Comparison of ENCODE assay signal across 8 mouse cellular contexts in the genomic region with DNA sequence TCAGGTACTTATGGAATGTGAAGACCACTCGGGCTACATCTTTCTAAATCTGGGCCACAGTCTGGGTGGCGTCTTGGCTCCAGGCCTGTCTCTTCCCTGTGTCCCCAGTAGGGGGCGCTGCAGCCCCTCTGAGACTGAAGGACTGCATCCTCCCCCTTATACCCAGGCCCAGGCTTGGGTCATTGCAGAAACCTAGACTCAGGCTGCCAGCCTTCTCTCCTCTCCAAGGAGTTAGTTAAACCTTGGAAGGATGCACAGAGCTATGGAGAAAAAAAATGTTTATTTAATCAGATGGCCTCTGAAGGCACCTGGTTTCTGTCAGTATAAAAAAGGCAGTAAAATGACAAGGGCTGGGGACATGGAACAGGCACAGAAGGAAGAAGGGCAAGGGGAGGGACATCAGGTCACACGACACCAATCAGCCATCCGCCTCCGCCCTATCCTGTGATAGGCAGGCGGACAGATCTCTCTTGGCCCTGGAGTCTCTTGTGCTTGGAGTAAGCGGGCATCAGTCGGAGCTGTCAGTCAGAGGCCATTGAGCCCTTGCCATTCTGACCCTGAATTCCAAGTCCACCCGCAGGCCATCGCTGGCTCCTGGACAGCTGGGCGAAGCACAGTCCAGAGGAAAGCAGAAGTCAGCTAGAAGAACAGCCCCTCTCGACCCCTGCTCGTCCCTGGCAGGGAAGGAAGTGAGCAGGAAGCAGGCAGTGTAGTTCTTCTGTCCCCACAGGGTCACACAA. TPM values are rescaled to one million over a fixed set of nuclear protein-coding genes. Genes with fewer than 3 reads are reported as not detected.
DNase-seq lines count a peak whose midpoint lies in the region; ATAC-seq and TF ChIP-seq lines count a peak whose summit lies in the region.

No protein-coding gene starts in this region.

- no peak for TF ChIP-seq EP300 in stomach, postnatal 0 days (optimal IDR thresholded peaks at IDR 0.05)

- H3K36me3 ChIP-seq in heart, embryonic 13.5 days = peaks cover 41% of the 10 kb centered on the region
- H3K36me3 ChIP-seq in kidney, postnatal 0 days (ENCODE audit: insufficient read depth, low read length) = 0 out of 2 replicates have a peak, but pooled peaks cover 6% of the 10 kb centered on the region
- H3K36me3 ChIP-seq in liver, embryonic 15.5 days (replicated peaks) = peaks cover 60% of the 10 kb centered on the region
- H3K36me3 ChIP-seq in neural tube, embryonic 11.5 days (ENCODE audit: control insufficient read depth, insufficient read depth, low read length) = no peaks in the 10 kb centered on the region
- peaks cover 6% of the 10 kb centered on the region for H3K36me3 ChIP-seq in stomach, postnatal 0 days (ENCODE audit: control insufficient read depth, insufficient read depth, low read length)

- peak overlapping the region; percentile 60 for H3K9ac ChIP-seq in heart, embryonic 13.5 days
- peak overlapping the region; percentile 32; the same call in 1 of the 2 replicates for H3K9ac ChIP-seq in kidney, postnatal 0 days (ENCODE audit: low read depth, low read length)
- no peak overlapping the region for H3K9ac ChIP-seq in liver, embryonic 15.5 days
- no peak overlapping the region for H3K9ac ChIP-seq in neural tube, embryonic 11.5 days (ENCODE audit: low read length)
- H3K9ac ChIP-seq in stomach, postnatal 0 days (ENCODE audit: low read length) = peak overlapping the region; percentile 41; the same call in 1 of the 2 replicates

- peak overlapping the region; percentile 55 for H3K27ac ChIP-seq in embryonic fibroblast, embryonic 13.5 days (ENCODE audit: insufficient read depth, low read length)
- peak overlapping the region; percentile 95 for H3K27ac ChIP-seq in heart, embryonic 13.5 days (replicated peaks)
- peak overlapping the region; percentile 87 for H3K27ac ChIP-seq in kidney, postnatal 0 days
- peak overlapping the region; percentile 89 for H3K27ac ChIP-seq in liver, embryonic 15.5 days (replicated peaks)
- H3K27ac ChIP-seq in neural tube, embryonic 11.5 days (ENCODE audit: low read depth, low read length) = peak overlapping the region; percentile 34; the same call in 1 of the 2 replicates
- peak overlapping the region; percentile 89 for H3K27ac ChIP-seq in stomach, postnatal 0 days (replicated peaks)

- peak overlapping the region; percentile 45 for H3K4me2 ChIP-seq in heart, embryonic 13.5 days
- H3K4me2 ChIP-seq in kidney, postnatal 0 days (ENCODE audit: low read length) = 0 out of 2 replicates have a peak overlapping the region, but pooled peaks have one; percentile 18
- H3K4me2 ChIP-seq in liver, embryonic 15.5 days = peak overlapping the region; percentile 25; the same call in 1 of the 2 replicates
- no peak overlapping the region for H3K4me2 ChIP-seq in neural tube, embryonic 11.5 days (ENCODE audit: low read depth)
- no peak overlapping the region for H3K4me2 ChIP-seq in stomach, postnatal 0 days (replicated peaks; ENCODE audit: low read depth)

- H3K4me1 ChIP-seq in embryonic fibroblast, embryonic 13.5 days (ENCODE audit: control insufficient read depth, insufficient read depth, low read length) = peaks cover 5% of the 10 kb centered on the region
- peaks cover 46% of the 10 kb centered on the region for H3K4me1 ChIP-seq in heart, embryonic 13.5 days
- H3K4me1 ChIP-seq in kidney, postnatal 0 days (replicated peaks; ENCODE audit: insufficient read depth, low read length) = peaks cover 21% of the 10 kb centered on the region
- H3K4me1 ChIP-seq in liver, embryonic 15.5 days (replicated peaks) = peaks cover 74% of the 10 kb centered on the region
- peaks cover 8% of the 10 kb centered on the region; the same call in 1 of the 2 replicates for H3K4me1 ChIP-seq in neural tube, embryonic 11.5 days (ENCODE audit: control insufficient read depth, insufficient read depth, low read length)
- 0 out of 2 replicates have a peak, but pooled peaks cover 5% of the 10 kb centered on the region for H3K4me1 ChIP-seq in stomach, postnatal 0 days (replicated peaks; ENCODE audit: control insufficient read depth, insufficient read depth)

- DNase-seq in 3T3-L1 (ENCODE audit: low read depth, low spot score) = peak; percentile 85
- peak; percentile 82 to 88 for DNase-seq in adrenal gland, postnatal 36 days
- peak; percentile 91 for DNase-seq in kidney, postnatal 0 days (ENCODE audit: low spot score)
- peak; percentile 81 for DNase-seq in neural tube, embryonic 11.5 days (ENCODE audit: low spot score)
- DNase-seq in stomach, postnatal 0 days (ENCODE audit: low spot score) = peak; percentile 77

- no peak for TF ChIP-seq POLR2A in embryonic fibroblast, embryonic 13.5 days (IDR thresholded peaks at IDR 0.05; ENCODE audit: low read depth, low read length)

- peaks cover 7% of the 10 kb centered on the region; the same call in 1 of the 2 replicates for H3K9me3 ChIP-seq in heart, embryonic 13.5 days
- no peaks in the 10 kb centered on the region for H3K9me3 ChIP-seq in kidney, postnatal 0 days (replicated peaks; ENCODE audit: low read length)
- 0 out of 2 replicates have a peak, but pooled peaks cover 3% of the 10 kb centered on the region for H3K9me3 ChIP-seq in liver, embryonic 15.5 days (replicated peaks)
- no peaks in the 10 kb centered on the region for H3K9me3 ChIP-seq in neural tube, embryonic 11.5 days (ENCODE audit: control insufficient read depth, low read length)
- no peaks in the 10 kb centered on the region for H3K9me3 ChIP-seq in stomach, postnatal 0 days (ENCODE audit: control insufficient read depth, low read length)

- H3K27me3 ChIP-seq in heart, embryonic 13.5 days (replicated peaks) = no peaks in the 10 kb centered on the region
- H3K27me3 ChIP-seq in kidney, postnatal 0 days (ENCODE audit: insufficient read depth, low read length) = no peaks in the 10 kb centered on the region
- no peaks in the 10 kb centered on the region for H3K27me3 ChIP-seq in liver, embryonic 15.5 days
- H3K27me3 ChIP-seq in neural tube, embryonic 11.5 days (ENCODE audit: control insufficient read depth, insufficient read depth, low read length) = no peaks in the 10 kb centered on the region
- no peaks in the 10 kb centered on the region for H3K27me3 ChIP-seq in stomach, postnatal 0 days (ENCODE audit: control insufficient read depth, insufficient read depth, low read length)

- no peak overlapping the region for H3K4me3 ChIP-seq in embryonic fibroblast, embryonic 13.5 days (ENCODE audit: insufficient read depth, low read length)
- peak overlapping the region; percentile 17; the same call in 1 of the 2 replicates for H3K4me3 ChIP-seq in heart, embryonic 13.5 days
- no peak overlapping the region for H3K4me3 ChIP-seq in kidney, postnatal 0 days (replicated peaks; ENCODE audit: low read depth, low read length)
- no peak overlapping the region for H3K4me3 ChIP-seq in liver, embryonic 15.5 days (replicated peaks)
- H3K4me3 ChIP-seq in neural tube, embryonic 11.5 days (ENCODE audit: low read depth, low read length) = no peak overlapping the region
- H3K4me3 ChIP-seq in stomach, postnatal 0 days (ENCODE audit: low read depth, low read length) = no peak overlapping the region

- TF ChIP-seq CTCF in embryonic fibroblast, embryonic 13.5 days (IDR thresholded peaks at IDR 0.05; ENCODE audit: borderline replicate concordance, insufficient read depth, low read length) = peak; percentile 56
- TF ChIP-seq CTCF in kidney, postnatal 0 days (IDR thresholded peaks at IDR 0.05; ENCODE audit: low read depth) = peak; percentile 90
- TF ChIP-seq CTCF in stomach, postnatal 0 days (IDR thresholded peaks at IDR 0.05; ENCODE audit: low read depth) = peak; percentile 90

- WGBS in heart, embryonic 13.5 days = 8% methylated on average over 14 of the region's 14 CpGs
- WGBS in kidney, postnatal 0 days = 17% methylated on average over 14 of the region's 14 CpGs
- 37% methylated on average over 14 of the region's 14 CpGs for WGBS in liver, embryonic 15.5 days (ENCODE audit: insufficient replicate concordance)
- 33% methylated on average over 14 of the region's 14 CpGs for WGBS in neural tube, embryonic 11.5 days
- WGBS in stomach, postnatal 0 days = 38% methylated on average over 14 of the region's 14 CpGs

- ATAC-seq in heart, embryonic 13.5 days (ENCODE audit: extremely low read depth, insufficient number of reproducible peaks, low FRiP score, low TSS enrichment) = peak; percentile 53; the same call in 1 of the 2 replicates
- ATAC-seq in kidney, postnatal 0 days (replicated peaks; ENCODE audit: low FRiP score, low read depth) = peak; percentile 57
- peak; percentile 43 for ATAC-seq in liver, embryonic 15.5 days (ENCODE audit: insufficient read depth)
- ATAC-seq in neural tube, embryonic 11.5 days (ENCODE audit: insufficient read depth, low FRiP score, low TSS enrichment) = peak; percentile 55
- peak; percentile 45; the same call in 1 of the 2 replicates for ATAC-seq in stomach, postnatal 0 days (ENCODE audit: low FRiP score, low TSS enrichment)

RNA-seq across cellular contexts. Expression of a gene that starts 12.0 kb away (rescaled TPM):
- 1,000 to 10,000 TPM; 1,888 to 2,360 TPM for total RNA-seq in adrenal gland, postnatal 36 days (2021)
- polyA plus RNA-seq in embryonic fibroblast, embryonic 13.5 days (2011; ENCODE audit: insufficient read length, low read depth, missing spikeins) = 1,481 and 1,562 TPM in 2 replicates
- polyA plus RNA-seq in heart, embryonic 13.5 days (2015; fragmentation: Nextera tagmentation; extraction: Ambion mirVana) = 1,372 and 1,500 TPM in 2 replicates
- 1,330 and 1,432 TPM in 2 replicates for polyA plus RNA-seq in kidney, postnatal 0 days (2015; fragmentation: Nextera tagmentation; extraction: Ambion mirVana)
- 577 and 585 TPM in 2 replicates for polyA plus RNA-seq in liver, embryonic 15.5 days (2015; fragmentation: Nextera tagmentation; extraction: Ambion mirVana)
- 1,725 and 1,823 TPM in 2 replicates for polyA plus RNA-seq in neural tube, embryonic 11.5 days (2014; fragmentation: Nextera tagmentation; extraction: Ambion mirVana)
- 715 and 750 TPM in 2 replicates for polyA plus RNA-seq in stomach, postnatal 0 days (2015; fragmentation: Nextera tagmentation; extraction: Ambion mirVana)

RNA-seq across cellular contexts. Expression of a gene that starts 14.3 kb away (rescaled TPM):
- 100 to 1,000 TPM; 132 to 137 TPM for total RNA-seq in adrenal gland, postnatal 36 days (2021)
- polyA plus RNA-seq in embryonic fibroblast, embryonic 13.5 days (2011; ENCODE audit: insufficient read length, low read depth, missing spikeins) = 81.9 and 90.3 TPM in 2 replicates
- polyA plus RNA-seq in heart, embryonic 13.5 days (2015; fragmentation: Nextera tagmentation; extraction: Ambion mirVana) = 68.8 and 83.6 TPM in 2 replicates
- polyA plus RNA-seq in kidney, postnatal 0 days (2015; fragmentation: Nextera tagmentation; extraction: Ambion mirVana) = 93.6 and 101 TPM in 2 replicates
- polyA plus RNA-seq in liver, embryonic 15.5 days (2015; fragmentation: Nextera tagmentation; extraction: Ambion mirVana) = 175 and 180 TPM in 2 replicates
- polyA plus RNA-seq in neural tube, embryonic 11.5 days (2014; fragmentation: Nextera tagmentation; extraction: Ambion mirVana) = 44.1 and 48.7 TPM in 2 replicates
- polyA plus RNA-seq in stomach, postnatal 0 days (2015; fragmentation: Nextera tagmentation; extraction: Ambion mirVana) = 49.4 and 55.3 TPM in 2 replicates

RNA-seq across cellular contexts. Expression of a gene that starts 16.8 kb away (rescaled TPM):
- not detected for total RNA-seq in adrenal gland, postnatal 36 days (2021)
- polyA plus RNA-seq in embryonic fibroblast, embryonic 13.5 days (2011; ENCODE audit: insufficient read length, low read depth, missing spikeins) = not detected in 2 replicates
- polyA plus RNA-seq in heart, embryonic 13.5 days (2015; fragmentation: Nextera tagmentation; extraction: Ambion mirVana) = 0.37 and 0.45 TPM in 2 replicates
- 16.7 and 18.4 TPM in 2 replicates for polyA plus RNA-seq in kidney, postnatal 0 days (2015; fragmentation: Nextera tagmentation; extraction: Ambion mirVana)
- polyA plus RNA-seq in liver, embryonic 15.5 days (2015; fragmentation: Nextera tagmentation; extraction: Ambion mirVana) = 0.54 and 1.1 TPM in 2 replicates
- 4.8 and 5.3 TPM in 2 replicates for polyA plus RNA-seq in neural tube, embryonic 11.5 days (2014; fragmentation: Nextera tagmentation; extraction: Ambion mirVana)
- 1.2 and 1.5 TPM in 2 replicates for polyA plus RNA-seq in stomach, postnatal 0 days (2015; fragmentation: Nextera tagmentation; extraction: Ambion mirVana)

RNA-seq across cellular contexts. Expression of a gene that starts 21.4 kb away (rescaled TPM):
- total RNA-seq in adrenal gland, postnatal 36 days (2021) = 10 to 100 TPM; 43.4 to 75.9 TPM
- polyA plus RNA-seq in embryonic fibroblast, embryonic 13.5 days (2011; ENCODE audit: insufficient read length, low read depth, missing spikeins) = 61.1 and 65.3 TPM in 2 replicates
- 91.8 and 94.9 TPM in 2 replicates for polyA plus RNA-seq in heart, embryonic 13.5 days (2015; fragmentation: Nextera tagmentation; extraction: Ambion mirVana)
- polyA plus RNA-seq in kidney, postnatal 0 days (2015; fragmentation: Nextera tagmentation; extraction: Ambion mirVana) = 131 and 138 TPM in 2 replicates
- 52.1 and 59.8 TPM in 2 replicates for polyA plus RNA-seq in liver, embryonic 15.5 days (2015; fragmentation: Nextera tagmentation; extraction: Ambion mirVana)
- 101 and 106 TPM in 2 replicates for polyA plus RNA-seq in neural tube, embryonic 11.5 days (2014; fragmentation: Nextera tagmentation; extraction: Ambion mirVana)
- 72.7 and 76.8 TPM in 2 replicates for polyA plus RNA-seq in stomach, postnatal 0 days (2015; fragmentation: Nextera tagmentation; extraction: Ambion mirVana)

RNA-seq across cellular contexts. Expression of a gene that starts 29.6 kb away (rescaled TPM):
- total RNA-seq in adrenal gland, postnatal 36 days (2021) = 1 to 10 TPM; 3.7 TPM
- polyA plus RNA-seq in embryonic fibroblast, embryonic 13.5 days (2011; ENCODE audit: insufficient read length, low read depth, missing spikeins) = 4.3 and 6.2 TPM in 2 replicates
- 2.7 TPM in 2 replicates for polyA plus RNA-seq in heart, embryonic 13.5 days (2015; fragmentation: Nextera tagmentation; extraction: Ambion mirVana)
- 4.8 and 5.1 TPM in 2 replicates for polyA plus RNA-seq in kidney, postnatal 0 days (2015; fragmentation: Nextera tagmentation; extraction: Ambion mirVana)
- polyA plus RNA-seq in liver, embryonic 15.5 days (2015; fragmentation: Nextera tagmentation; extraction: Ambion mirVana) = 1.2 and 1.6 TPM in 2 replicates
- 6.9 and 7.0 TPM in 2 replicates for polyA plus RNA-seq in neural tube, embryonic 11.5 days (2014; fragmentation: Nextera tagmentation; extraction: Ambion mirVana)
- polyA plus RNA-seq in stomach, postnatal 0 days (2015; fragmentation: Nextera tagmentation; extraction: Ambion mirVana) = 1.6 and 2.0 TPM in 2 replicates

Comparison
In these comparisons a context has a peak if more than half of its experiments do, and no peak if none do; other contexts are left out.
1. H3K27ac ChIP-seq: peak in every context shown above with its lines; median percentile 95 in heart, embryonic 13.5 days; 89 in liver, embryonic 15.5 days; 89 in stomach, postnatal 0 days; 87 in kidney, postnatal 0 days; 55 in embryonic fibroblast, embryonic 13.5 days; 34 in neural tube, embryonic 11.5 days.
2. H3K4me2 ChIP-seq: peak in heart, embryonic 13.5 days (single experiment), kidney, postnatal 0 days (single experiment) and liver, embryonic 15.5 days (single experiment); none in neural tube, embryonic 11.5 days (single experiment) and stomach, postnatal 0 days (single experiment).
3. H3K9ac ChIP-seq: peak in heart, embryonic 13.5 days (single experiment), kidney, postnatal 0 days (single experiment) and stomach, postnatal 0 days (single experiment); none in liver, embryonic 15.5 days (single experiment) and neural tube, embryonic 11.5 days (single experiment).
4. Peak in every context shown above with its lines, with median percentiles within 50 percentile points of each other: DNase-seq, CTCF ChIP-seq and ATAC-seq.